Mouse (Mus musculus) urinary bladder, adult 18-20 months (tissue): ENCODE results near the gene Tbc1d2b.
A peak's percentile ranks its signal among the peaks of the same experiment; 100 is the strongest.

Source experiments
- DNase-seq, 2 experiments: peaks; one replicate each; pipeline ENCODE4 v3.0.0; 2022; ENCODE audit warnings: low spot score in 2 of 2, mixed read lengths in 2 of 2

Gene Tbc1d2b

DNA sequence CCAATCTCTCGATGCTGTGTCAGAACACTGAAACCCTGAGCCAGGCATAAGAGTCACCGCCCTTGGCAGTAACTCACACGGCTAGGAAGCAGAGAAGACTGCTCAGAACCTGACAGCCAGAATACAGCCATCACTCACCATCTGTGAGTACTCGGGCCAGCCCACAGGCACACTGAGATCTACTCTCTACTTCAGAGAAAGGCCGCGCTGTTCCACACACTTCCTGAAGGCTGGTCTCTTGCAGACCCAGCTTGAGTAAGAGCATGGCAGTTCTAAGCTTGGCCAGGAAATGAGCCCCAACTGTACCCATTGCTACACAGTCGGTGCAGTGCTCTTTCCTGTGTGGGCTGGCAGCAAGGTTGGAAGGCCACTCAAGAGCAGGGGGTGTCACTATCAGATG, 27.7 kb downstream of the Tbc1d2b start:
- no peak for DNase-seq

DNA sequence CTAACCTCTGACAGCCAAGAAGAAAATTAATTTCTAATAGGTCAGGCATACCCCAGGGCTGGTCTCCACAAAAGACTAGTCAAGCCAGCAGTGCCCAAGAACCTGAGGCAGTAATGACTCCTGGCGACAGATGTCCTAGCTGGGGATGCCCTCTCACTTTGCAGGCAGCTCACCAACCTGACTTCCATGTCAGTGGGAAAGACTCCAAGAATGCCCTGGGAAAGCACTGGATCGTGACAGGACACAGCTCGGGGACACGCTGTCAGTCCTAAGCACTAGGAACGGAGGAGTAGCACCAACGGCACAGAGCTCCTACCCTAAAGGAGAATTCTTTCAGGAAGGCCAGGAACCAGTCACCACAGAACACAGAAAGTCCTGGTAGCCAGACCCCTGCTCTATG, 28.3 kb downstream of the Tbc1d2b start:
- DNase-seq = no peak

DNA sequence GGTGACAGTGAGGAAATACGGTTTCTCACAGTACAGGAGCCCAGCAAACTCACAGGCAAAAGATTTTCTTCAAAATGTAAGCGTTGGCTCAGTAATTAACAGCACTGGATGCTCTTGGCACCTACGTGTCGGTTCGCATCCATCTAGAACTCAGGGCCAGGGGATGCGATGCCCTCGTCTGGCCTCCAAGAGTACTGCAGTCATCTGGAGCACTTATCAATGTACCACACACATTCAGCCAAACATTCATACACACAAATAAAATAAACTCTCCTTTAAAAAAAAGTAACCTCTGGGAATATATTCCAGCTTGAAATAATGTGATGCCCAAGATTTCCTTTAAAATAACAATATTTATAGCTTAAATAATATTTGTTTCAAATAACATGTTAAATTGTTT, 29.0 kb downstream of the Tbc1d2b start:
- no peak for DNase-seq

DNA sequence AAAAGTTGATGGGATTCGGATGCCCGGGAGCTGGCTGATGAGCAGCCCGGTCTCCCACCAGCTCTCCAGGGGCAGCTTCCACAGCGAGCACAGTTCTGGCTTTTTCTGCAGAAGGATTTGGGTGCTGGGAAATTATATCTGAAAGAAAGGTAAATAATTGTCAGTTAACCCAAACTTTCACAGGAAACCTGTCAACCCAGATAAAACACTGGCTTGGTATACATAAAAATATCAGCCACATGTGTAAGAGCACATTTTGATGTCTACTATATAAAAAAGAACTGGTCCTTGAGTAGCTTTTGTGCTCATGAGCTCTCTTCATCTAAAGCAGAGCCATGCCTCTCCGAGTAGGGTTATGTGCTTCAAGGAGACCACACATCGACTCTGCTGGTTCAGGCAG, 29.6 kb downstream of the Tbc1d2b start:
- no peak for DNase-seq

DNA sequence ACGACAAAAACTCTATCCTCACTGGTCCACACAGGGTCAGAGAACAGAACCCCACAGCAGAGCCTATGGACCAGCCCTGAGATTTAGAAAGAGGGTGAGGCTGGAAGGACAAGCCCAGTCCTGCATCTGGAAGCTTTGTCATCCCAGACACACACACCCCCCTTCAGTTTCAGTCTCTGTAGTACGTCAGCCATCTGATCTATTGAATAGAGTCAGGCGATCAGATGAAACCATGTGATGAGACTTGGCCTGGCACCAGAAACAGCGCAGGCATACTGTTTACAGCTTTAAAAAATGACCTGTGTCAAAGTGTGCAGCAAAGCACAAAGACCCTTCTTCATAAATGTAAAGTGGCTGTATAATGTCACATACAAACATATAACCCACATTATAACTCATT, 30.0 kb downstream of the Tbc1d2b start:
- DNase-seq = peak in 1 of 2 experiments; percentile 35

DNA sequence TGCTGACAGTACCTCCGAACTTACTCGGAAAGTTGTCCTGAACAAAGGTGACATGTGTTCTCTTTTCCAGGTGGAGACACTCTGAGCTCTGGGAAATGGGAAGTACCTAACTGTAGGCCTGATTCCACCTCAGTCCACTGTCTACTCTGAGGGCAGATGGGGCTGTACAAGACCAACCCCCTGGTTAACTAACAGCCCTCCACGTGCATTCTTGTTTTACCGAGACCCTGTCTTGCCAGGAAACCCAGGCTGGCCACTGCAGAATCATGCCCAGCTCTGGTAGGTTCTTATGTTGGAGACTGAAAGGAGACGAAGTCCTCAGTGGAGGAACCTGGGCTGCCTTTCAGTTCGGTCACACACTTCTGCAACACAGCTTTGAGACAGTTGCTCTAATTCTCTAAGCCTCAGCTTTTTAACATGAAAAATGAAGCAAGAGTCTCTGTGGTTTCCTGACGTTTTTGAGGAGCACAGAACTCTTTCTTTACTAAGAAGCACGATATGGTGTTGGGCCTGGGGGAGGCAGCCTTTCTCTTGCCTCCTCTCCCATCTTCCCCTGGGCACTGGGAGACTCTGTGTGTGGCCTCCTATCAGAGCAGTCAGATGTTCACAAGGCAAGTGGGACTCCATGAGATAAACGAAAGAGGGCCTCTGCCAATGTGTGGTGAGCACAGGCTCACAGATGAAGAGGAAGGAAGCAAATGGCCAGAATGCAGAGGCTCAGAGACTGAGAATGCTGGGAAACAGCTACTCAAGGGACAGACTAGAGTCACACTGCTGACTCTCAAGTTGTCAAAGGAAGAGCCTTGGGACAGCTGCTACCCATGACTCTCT, 33.2 kb downstream of the Tbc1d2b start:
- no peak for DNase-seq

DNA sequence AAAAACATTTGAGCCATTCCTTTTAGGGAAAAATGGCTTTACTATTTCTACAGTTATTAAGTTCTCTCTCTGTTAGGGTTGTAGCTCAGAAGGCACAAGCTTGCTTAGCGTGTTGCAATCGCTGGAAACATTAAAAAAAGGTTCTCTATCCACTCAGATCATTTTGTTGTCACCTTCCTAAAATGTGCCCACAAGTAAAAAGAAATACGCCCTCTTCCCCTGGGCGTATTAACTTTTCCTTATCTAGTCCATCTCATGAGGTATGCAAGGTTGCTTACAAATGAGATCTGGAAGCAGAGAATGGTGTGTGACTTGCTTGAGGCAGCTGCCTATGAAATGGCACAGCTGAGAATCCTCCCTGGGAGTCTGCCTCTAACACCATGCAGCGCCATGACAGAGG, 33.8 kb downstream of the Tbc1d2b start:
- DNase-seq = no peak

DNA sequence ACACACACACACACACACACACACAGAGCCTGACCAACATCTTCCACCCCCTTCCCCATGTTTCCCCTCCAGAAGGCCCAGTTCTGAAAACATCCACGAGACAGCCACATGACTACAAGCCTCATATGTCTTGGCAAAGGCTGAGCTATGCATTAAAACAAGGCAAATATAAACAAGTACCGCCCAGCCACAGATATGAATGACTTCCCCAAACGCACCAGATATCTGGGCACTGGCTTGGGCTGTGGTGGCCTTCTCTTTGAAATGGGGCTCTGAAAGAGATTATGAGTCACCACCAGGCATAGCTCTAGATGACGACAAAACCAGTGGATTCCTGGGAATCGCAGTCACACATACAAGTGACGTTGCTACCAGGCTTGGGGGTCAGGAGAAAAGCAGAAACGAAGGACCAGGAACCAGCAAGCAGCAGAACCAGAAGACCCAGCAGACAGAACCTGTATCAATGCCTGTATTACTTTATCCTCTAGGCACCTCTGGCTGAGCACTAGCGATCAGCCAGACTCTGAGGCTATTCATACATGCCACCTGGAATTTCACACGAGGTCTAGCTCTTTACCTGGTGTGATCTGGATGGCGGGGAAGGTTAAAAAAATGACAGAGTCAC, 35.2 kb downstream of the Tbc1d2b start:
- no peak for DNase-seq

DNA sequence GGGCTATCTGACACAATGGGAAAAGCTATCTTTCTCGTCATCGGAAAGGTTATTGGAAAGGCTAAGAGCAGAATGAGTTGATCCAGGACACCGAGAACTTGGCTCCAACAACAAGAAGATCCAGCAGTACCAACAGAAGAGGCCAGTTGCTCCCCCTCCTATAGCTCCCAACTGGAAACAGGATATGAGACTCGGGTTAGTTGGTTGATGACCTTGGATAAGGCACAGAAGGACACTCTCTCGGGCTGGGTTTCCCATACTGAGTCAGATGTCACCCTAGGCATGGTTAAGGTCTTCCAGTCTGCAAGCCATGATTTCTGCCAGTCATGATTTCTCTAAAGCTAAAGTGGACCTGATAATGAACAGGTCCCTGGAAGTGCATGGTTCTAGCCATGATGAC, 35.8 kb downstream of the Tbc1d2b start:
- DNase-seq = no peak

DNA sequence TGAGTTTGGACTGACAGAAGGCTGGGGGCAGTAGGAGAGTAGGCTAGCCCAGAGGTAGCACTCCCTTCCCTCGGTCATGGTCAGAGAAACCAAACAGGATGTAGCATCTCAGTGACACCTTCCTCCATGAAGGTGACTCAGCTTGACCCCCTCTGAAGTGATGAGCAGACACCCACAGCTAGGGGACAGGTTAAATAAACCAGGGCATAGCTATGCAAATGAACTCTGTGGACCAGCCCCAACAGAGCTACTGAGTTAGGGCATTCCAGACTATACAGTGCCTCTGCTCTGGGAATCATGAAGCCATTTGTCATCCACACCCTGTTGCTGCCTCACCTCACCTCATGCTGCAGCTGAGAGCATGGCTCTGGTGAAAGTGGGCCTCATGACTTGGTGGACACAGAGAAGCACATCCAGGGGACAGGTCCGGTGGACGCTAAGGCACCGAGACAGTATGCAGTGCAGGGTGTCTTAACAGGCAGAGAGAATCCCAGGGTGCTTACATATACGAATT, 36.6 kb downstream of the Tbc1d2b start:
- no peak for DNase-seq

DNA sequence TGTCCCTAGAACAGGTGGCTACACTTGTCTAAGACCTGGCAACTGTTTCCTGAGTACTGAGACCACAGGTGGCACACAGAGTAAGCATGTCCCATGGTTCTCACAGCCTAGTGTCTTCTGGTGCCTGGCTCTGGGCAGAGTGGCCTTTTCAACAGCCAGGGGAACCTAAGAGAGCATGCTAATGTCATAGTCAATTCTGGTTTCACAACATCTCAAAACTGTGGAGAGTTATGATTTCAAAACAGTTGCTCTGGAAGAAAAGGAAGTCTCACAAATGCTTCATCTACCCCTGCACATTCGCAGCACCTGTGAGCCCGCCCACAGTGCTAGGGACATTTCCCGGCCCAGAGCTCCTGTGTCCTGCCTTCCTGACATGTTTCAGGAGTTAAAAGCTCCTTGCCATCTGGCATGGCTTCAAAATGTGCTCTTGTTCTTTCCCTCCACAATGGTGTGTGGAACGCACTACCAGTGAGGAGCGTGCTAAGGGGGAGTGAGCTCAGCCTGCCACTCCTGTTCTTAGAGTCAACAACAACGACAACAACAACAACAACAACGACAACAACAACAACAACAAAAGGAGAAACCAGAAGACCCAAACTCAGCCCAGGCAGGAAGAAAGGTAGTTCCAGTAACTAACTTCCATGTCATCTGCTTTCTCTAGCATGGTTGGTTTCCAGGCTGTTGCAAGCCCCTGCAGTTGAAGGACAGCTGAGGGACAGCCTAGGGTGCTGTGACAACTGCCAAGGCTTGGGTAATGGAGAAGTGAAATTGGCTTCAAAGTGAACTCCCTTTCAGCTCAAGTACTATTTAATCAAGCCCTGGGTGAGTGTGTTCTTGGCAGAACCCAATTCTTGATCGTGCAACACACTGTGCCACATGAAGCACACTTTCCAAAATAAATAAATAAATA, 37.6 kb downstream of the Tbc1d2b start:
- DNase-seq = no peak

DNA sequence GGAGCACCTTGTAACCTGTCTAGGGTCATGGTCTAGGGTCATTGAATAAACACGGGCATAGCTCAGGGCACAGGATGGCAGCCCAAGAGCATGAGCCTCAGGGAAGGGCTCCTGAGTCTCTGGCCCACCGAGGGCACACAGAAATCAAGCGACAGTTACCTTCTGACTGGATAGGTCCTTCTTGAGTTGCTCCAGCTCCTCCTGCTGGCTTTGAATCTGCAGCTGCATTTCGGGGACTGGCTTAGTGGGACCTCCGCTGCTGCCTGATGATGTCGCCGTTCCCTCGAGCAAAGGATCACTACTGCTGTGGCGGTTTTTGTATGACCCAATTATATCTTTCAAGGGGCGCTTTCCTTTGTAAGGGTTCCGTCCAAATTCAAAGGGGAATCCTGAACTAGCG, 43.4 kb downstream of the Tbc1d2b start:
- no peak for DNase-seq

DNA sequence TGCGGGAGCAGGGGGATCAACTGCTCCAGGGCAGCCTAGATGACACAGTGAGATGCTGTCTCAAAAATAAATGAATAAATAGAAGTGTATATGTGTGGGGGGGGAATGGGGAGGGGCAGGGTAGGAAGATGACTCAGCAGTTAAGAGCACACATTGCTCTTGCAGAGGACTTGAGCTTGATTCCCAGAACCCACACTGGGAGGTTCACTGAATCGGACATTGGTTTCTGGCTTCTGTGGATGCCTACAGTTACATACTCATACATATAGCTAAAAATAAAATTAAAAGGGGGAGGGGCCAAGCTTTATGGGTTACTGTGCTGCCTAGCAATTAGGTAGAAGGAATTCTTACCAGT, 43.9 kb downstream of the Tbc1d2b start:
- DNase-seq = no peak

DNA sequence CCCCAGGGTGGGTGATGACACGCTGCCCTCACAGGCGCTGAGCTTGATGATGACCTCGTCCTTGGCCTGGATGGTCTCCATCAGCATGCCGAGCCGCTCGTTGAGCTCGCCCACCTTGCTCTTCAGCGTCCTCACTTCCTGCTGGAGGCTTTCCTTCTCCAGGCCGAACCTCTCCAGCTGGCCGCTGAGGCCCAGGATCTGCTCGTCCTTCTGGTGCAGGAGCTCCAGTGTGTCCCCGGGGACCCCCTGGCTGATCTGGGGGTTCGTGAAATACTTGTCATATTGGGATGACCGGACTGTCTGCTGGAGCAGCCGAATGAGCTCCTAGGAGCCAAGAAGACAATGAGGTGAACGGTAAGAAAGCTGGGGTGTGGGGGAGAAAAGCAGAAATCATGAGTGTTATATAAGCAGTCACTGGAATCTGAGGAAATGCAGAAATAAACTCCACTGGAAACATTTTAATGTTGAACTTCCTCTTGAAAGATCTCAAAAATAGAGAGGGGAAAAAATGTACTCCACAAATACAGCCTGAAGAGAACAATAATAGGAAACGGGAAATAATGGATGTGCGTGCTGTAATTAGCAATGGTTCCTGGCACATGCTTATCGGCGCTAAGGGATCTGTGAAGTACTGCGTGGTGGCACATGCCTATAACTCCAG, 44.4 kb downstream of the Tbc1d2b start:
- no peak for DNase-seq

DNA sequence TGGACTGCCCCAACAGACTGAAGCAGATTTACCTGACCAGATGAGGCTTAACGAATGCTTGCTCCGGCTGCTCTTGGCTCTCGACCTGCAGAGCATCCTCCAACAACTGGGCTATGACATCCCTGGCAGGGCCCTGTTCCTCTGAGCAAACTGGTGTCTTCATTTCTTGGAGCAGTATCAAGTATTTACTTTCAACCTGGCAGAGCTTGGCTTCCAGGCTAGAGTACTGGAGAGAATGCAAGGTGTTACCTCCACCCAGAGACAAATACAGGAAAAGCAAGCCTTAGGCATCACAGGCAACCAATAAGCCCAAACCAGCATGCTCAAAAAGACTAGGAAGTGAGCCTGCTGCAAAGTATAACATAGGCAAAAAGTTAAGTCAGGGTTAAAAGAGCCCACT, 48.3 kb downstream of the Tbc1d2b start:
- DNase-seq = no peak

DNA sequence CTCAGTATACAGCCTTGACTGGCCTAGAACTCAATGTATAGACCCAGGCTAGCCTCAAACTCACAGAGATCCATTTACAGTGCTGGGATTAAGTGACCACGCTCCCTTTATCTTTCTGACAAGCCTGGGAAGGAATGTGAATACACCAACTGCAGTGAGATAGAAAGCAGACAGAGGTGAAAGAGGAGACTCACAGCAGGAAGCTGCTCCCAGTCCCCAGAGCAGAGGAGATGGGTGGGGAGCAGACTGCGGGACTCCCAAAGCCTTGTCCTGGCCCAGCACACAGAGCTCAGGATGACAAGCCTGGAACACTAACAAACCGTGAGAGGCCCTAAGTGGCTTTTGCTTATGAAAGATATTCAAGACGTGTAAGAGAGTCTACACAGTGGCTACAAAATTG, 53.1 kb downstream of the Tbc1d2b start:
- DNase-seq = no peak

DNA sequence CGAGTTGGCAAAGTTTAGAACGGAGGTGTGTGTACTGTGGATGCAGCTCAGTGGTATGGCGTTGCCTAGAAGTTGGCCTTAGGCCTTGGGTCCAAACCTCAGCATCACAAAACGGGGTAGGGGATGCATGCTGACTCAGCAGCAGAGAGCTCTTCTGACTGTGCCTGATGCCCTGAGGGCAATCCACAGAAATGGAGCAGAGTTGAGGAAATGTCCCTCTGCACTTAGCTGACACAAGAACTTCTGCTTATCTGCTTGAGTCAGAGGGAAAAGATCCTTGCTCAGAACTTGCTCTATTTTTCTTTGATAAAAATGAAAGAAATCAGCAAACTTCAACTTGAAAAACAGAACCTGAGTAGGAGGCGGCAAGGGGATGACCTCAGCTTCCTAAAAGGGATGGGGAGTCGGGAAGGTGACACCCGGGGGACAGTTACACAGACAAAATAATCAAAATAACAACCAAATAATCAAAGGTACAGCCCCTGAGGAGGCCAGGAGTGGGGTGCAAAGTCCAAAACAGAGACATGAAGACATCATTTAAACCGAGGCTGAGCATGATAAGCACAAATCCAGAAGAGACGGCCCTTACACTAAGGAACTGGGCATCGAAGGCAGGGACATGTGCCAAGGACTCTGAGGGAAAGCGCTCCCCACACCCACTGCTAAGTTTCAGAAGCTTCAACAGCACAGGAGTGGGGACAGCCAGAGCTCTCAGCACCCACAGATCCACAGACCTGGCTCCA, 54.2 kb downstream of the Tbc1d2b start:
- DNase-seq = no peak

DNA sequence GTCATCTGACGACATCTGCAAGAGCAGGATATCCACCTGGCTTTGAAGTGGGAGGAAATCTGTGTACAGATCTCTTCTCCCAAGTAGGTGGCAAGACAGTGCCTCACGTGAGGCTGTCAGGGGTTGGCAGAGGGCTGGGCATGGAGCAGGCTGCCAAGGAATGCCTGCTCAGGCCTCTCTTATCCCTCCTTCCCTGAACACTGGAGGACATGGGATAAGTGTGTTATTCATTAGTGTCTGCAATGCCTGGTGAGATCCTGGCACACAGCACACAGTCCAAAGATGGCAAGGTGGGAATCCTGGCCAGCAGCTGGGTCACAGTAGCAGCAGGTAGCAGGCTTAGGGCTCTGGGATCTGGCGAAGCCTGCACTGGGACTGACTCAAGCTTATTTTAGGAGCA, 57.5 kb downstream of the Tbc1d2b start:
- DNase-seq = no peak

DNA sequence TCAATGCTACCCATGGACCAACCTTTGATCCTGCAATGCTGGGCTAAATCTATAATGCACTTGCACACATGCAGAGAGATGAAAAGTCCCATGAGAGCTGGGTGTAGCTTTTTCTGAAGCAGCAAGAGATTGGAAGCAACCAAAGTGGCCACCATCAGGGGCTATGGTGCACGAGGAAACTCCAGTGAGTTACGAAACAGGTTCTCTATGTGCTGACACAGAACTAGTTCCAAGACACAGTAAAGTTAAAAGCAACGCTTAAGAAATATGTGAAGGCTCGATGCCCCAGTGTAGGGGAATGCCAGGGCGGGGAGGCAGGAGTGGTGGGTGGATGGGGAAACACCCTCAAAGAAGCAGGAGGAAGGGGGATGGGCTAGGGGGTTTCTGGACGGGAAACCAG, 61.9 kb downstream of the Tbc1d2b start:
- DNase-seq = no peak

DNA sequence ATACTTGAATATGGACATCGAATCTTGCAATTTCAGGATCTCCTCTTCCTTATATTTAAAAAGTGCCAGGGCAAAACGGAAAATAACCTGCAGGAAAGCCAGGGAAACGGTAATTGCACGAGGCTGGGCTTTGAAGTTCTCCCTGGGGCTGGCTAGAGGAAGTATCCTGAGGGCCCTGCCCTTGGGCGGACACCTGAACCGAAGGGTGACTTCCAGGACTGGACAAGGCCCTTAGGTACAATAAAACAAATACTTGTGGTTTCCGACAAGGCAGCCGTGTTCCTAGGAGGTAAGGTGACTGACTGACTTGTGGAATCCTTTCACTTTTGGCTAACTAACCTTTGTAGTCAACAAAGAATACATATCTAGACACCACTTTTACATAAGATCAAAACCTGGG, 62.8 kb downstream of the Tbc1d2b start:
- no peak for DNase-seq

DNA sequence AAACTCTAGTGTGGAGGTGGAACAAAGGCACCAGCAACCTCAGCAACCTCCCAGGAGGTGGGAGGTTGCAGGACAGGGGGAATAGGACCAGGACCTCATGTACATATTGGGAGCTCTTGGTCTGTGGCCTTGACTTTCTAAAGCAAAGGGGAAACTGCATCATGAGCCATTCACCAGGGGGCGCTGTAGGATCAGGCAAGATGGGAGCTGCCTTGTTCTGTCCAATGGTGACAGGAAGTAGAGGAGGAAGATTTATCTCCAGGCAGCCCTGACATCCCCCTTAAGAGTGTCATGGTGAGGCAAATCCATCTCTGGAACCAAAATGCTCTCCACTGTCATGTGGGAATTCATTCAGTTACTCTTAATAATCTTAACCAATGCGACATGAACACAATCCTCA, 64.1 kb downstream of the Tbc1d2b start:
- peak; percentile 62 to 75 for DNase-seq
